Mouse (Mus musculus) CH12.LX (cell line): Measurements from ENCODE around the gene Hoxa7. TPM values are rescaled to one million over a fixed set of nuclear protein-coding genes. Genes with fewer than 3 reads are reported as not detected.

Experiments used
- DNase-seq: peaks from one replicate; pipeline ENCODE4 v3.0.0-alpha.2; 2013; ENCODE audit errors: extremely low read depth
- H3K27ac ChIP-seq: 2 replicates; pipeline ENCODE4 v1.5.1; 2012; ENCODE audit warnings: low read depth, mild to moderate bottlenecking, control low read depth, moderate library complexity; ENCODE audit not compliant: insufficient read depth
- H3K27me3 ChIP-seq: replicated peaks from 2 replicates; pipeline ENCODE3; 2012; ENCODE audit warnings: inconsistent platforms
- H3K36me3 ChIP-seq, 2 experiments: replicated peaks in 1 of 2; 2 replicates each; pipeline versions ENCODE3 to v1.6.1; 2012; ENCODE audit warnings: inconsistent platforms in 1 of 2, low read length in 1 of 2, mild to moderate bottlenecking in 1 of 2, mixed read lengths in 1 of 2, moderate library complexity in 1 of 2; ENCODE audit not compliant: control insufficient read depth in 1 of 2, insufficient read depth in 1 of 2
- H3K4me1 ChIP-seq, 2 experiments: 2 replicates each; pipeline ENCODE4 v1.6.1; 2012; ENCODE audit warnings: inconsistent platforms in 1 of 2, moderate library complexity in 1 of 2; ENCODE audit not compliant: insufficient read depth in 2 of 2, control insufficient read depth in 1 of 2
- H3K4me2 ChIP-seq: 2 replicates; pipeline ENCODE4 v1.6.1; 2012; ENCODE audit warnings: low read depth, mild to moderate bottlenecking, control low read depth; ENCODE audit not compliant: poor library complexity, insufficient read depth, severe bottlenecking
- H3K4me3 ChIP-seq, 3 experiments: fragments of 150-350 bp in 1 of 3; sonication (generic) in 1 of 3; replicated peaks in 1 of 3; 2 replicates each; pipeline versions ENCODE3 to v1.5.1; 2011 to 2012; ENCODE audit warnings: low read depth in 2 of 3, low read length in 2 of 3, mild to moderate bottlenecking in 2 of 3, moderate library complexity in 2 of 3, control low read depth in 1 of 3, improper control_type of control experiment in 1 of 3, inconsistent platforms in 1 of 3, mixed read lengths in 1 of 3; ENCODE audit not compliant: poor library complexity in 1 of 3
- H3K79me2 ChIP-seq: replicated peaks from 2 replicates; pipeline ENCODE4 v1.6.1; 2012; ENCODE audit warnings: mild to moderate bottlenecking, moderate library complexity; ENCODE audit not compliant: control insufficient read depth, poor library complexity, insufficient read depth, severe bottlenecking; ENCODE audit errors: extremely low read depth
- H3K9ac ChIP-seq: 2 replicates; pipeline ENCODE4 v1.6.1; 2012; ENCODE audit warnings: low read depth, mild to moderate bottlenecking, control low read depth, moderate library complexity; ENCODE audit not compliant: insufficient read depth
- H3K9me3 ChIP-seq: replicated peaks from 2 replicates; pipeline ENCODE3; 2012; ENCODE audit warnings: low read length, inconsistent platforms, mixed read lengths
- BHLHE40 ChIP-seq: IDR thresholded peaks from 2 replicates; pipeline ENCODE4 v1.6.1; 2011; ENCODE audit warnings: mild to moderate bottlenecking, low read depth, low read length, improper control_type of control experiment
- CHD1 ChIP-seq: IDR thresholded peaks from 2 replicates; pipeline ENCODE4 v1.6.1; 2012; ENCODE audit warnings: low read depth, low read length, improper control_type of control experiment, inconsistent platforms
- CTCF ChIP-seq, 2 experiments: IDR thresholded peaks in 1 of 2; conservative IDR thresholded peaks in 1 of 2; 2 replicates each; pipeline ENCODE4 v1.5.1; 2011 to 2012; ENCODE audit warnings: low read depth in 2 of 2, low read length in 2 of 2, improper control_type of control experiment in 1 of 2, inconsistent platforms in 1 of 2, mild to moderate bottlenecking in 1 of 2, moderate library complexity in 1 of 2
- E2F4 ChIP-seq: IDR thresholded peaks from 2 replicates; pipeline ENCODE4 v1.6.1; 2011; ENCODE audit warnings: low read depth, low read length, improper control_type of control experiment; ENCODE audit not compliant: insufficient replicate concordance
- EP300 ChIP-seq: IDR thresholded peaks from 2 replicates; pipeline ENCODE4 v1.6.1; 2011; ENCODE audit warnings: low read length, improper control_type of control experiment
- ETS1 ChIP-seq: conservative IDR thresholded peaks from 2 replicates; pipeline ENCODE4 v1.6.1; 2012; ENCODE audit warnings: low read depth, mild to moderate bottlenecking, inconsistent platforms, low read length, improper control_type of control experiment, moderate library complexity
- GABPA ChIP-seq: IDR thresholded peaks from 2 replicates; pipeline ENCODE4 v1.6.1; 2012; ENCODE audit warnings: low read depth, low read length, improper control_type of control experiment, inconsistent platforms; ENCODE audit not compliant: insufficient replicate concordance
- HCFC1 ChIP-seq: IDR thresholded peaks from 2 replicates; pipeline ENCODE4 v1.6.1; 2012; ENCODE audit warnings: low read depth, mild to moderate bottlenecking, inconsistent platforms, low read length, improper control_type of control experiment
- IRF4 ChIP-seq: IDR thresholded peaks from 2 replicates; pipeline ENCODE4 v1.6.1; 2014; ENCODE audit warnings: low read depth, mild to moderate bottlenecking, inconsistent platforms, low read length, improper control_type of control experiment
- JUN ChIP-seq: IDR thresholded peaks from 2 replicates; pipeline ENCODE4 v1.6.1; 2011; ENCODE audit warnings: low read depth, mild to moderate bottlenecking, low read length, improper control_type of control experiment, moderate library complexity; ENCODE audit not compliant: insufficient read depth
- JUND ChIP-seq: conservative IDR thresholded peaks from 2 replicates; pipeline ENCODE4 v1.6.1; 2011; ENCODE audit warnings: low read depth, low read length, improper control_type of control experiment
- KAT2A ChIP-seq: IDR thresholded peaks from 2 replicates; pipeline ENCODE4 v1.6.1; 2012; ENCODE audit warnings: low read length, improper control_type of control experiment, inconsistent platforms; ENCODE audit not compliant: insufficient replicate concordance
- MAZ ChIP-seq: IDR thresholded peaks from 2 replicates; pipeline ENCODE4 v1.6.1; 2012; ENCODE audit warnings: low read depth, mild to moderate bottlenecking, inconsistent platforms, low read length, improper control_type of control experiment, moderate library complexity
- MXI1 ChIP-seq: IDR thresholded peaks from 2 replicates; pipeline ENCODE4 v1.6.1; 2011; ENCODE audit warnings: mild to moderate bottlenecking, low read depth, low read length, improper control_type of control experiment
- NRF1 ChIP-seq: IDR thresholded peaks from 2 replicates; pipeline ENCODE4 v1.6.1; 2014; ENCODE audit warnings: low read depth, mild to moderate bottlenecking, inconsistent platforms, low read length, improper control_type of control experiment, moderate library complexity
- PAX5 ChIP-seq: IDR thresholded peaks from 2 replicates; pipeline ENCODE4 v1.6.1; 2012; ENCODE audit warnings: low read length, inconsistent platforms, mixed read lengths
- POLR2A ChIP-seq: IDR thresholded peaks from 2 replicates; pipeline ENCODE4 v1.6.1; 2011; ENCODE audit warnings: low read depth, mild to moderate bottlenecking, improper control_type of control experiment, low read length
- POLR2AphosphoS2 ChIP-seq: IDR thresholded peaks from 2 replicates; pipeline ENCODE4 v1.6.1; 2011; ENCODE audit warnings: low read depth, low read length, improper control_type of control experiment
- RAD21 ChIP-seq: IDR thresholded peaks from 2 replicates; pipeline ENCODE4 v1.6.1; 2011; ENCODE audit warnings: low read depth, mild to moderate bottlenecking, low read length, improper control_type of control experiment, moderate library complexity
- RCOR1 ChIP-seq: conservative IDR thresholded peaks from 2 replicates; pipeline ENCODE4 v1.6.1; 2012; ENCODE audit warnings: low read depth, mild to moderate bottlenecking, inconsistent platforms, low read length, improper control_type of control experiment
- SMC3 ChIP-seq: IDR thresholded peaks from 2 replicates; pipeline ENCODE4 v1.6.1; 2011; ENCODE audit warnings: low read depth, low read length, improper control_type of control experiment
- TBP ChIP-seq: conservative IDR thresholded peaks from 2 replicates; pipeline ENCODE4 v1.6.1; 2011; ENCODE audit warnings: low read depth, low read length, improper control_type of control experiment
- TCF12 ChIP-seq: IDR thresholded peaks from 2 replicates; pipeline ENCODE4 v1.6.1; 2014; ENCODE audit warnings: low read depth, mild to moderate bottlenecking, inconsistent platforms, low read length, improper control_type of control experiment
- UBTF ChIP-seq: IDR thresholded peaks from 2 replicates; pipeline ENCODE4 v1.6.1; 2012; ENCODE audit warnings: low read depth, mild to moderate bottlenecking, inconsistent platforms, low read length, improper control_type of control experiment, moderate library complexity
- USF1 ChIP-seq: IDR thresholded peaks from 2 replicates; pipeline ENCODE4 v1.6.1; 2014; ENCODE audit warnings: low read depth, mild to moderate bottlenecking, inconsistent platforms, low read length, improper control_type of control experiment
- USF2 ChIP-seq: conservative IDR thresholded peaks from 2 replicates; pipeline ENCODE4 v1.6.1; 2011; ENCODE audit warnings: low read depth, low read length, improper control_type of control experiment
- ZC3H11A ChIP-seq: IDR thresholded peaks from 2 replicates; pipeline ENCODE4 v1.6.1; 2012; ENCODE audit warnings: low read depth, mild to moderate bottlenecking, inconsistent platforms, low read length, improper control_type of control experiment
- ZKSCAN1 ChIP-seq: IDR thresholded peaks from 2 replicates; pipeline ENCODE4 v1.6.1; 2012; ENCODE audit warnings: low read depth, inconsistent platforms, low read length, improper control_type of control experiment, borderline replicate concordance
- ZNF384 ChIP-seq: IDR thresholded peaks from 2 replicates; pipeline ENCODE4 v1.6.1; 2012; ENCODE audit warnings: low read depth, low read length, improper control_type of control experiment, inconsistent platforms
- dilution Hi-C: fragments of 300-500 bp; cut with MboI; formaldehyde crosslinking; loops from 2 replicates; pipeline ENCODE4 v1.14.3; 2020; ENCODE audit warnings: low sequenced_read_pairs; ENCODE audit not compliant: extremely low pct_unique_long_range_greater_than_20kb, extremely low pct_ligation_motif_present
- in situ Hi-C: fragments of 300-500 bp; cut with MboI; formaldehyde crosslinking; loops from 3 replicates; pipeline ENCODE4 v1.14.3; 2019; ENCODE audit warnings: low sequenced_read_pairs, low pct_ligation_motif_present, low pct_unique_long_range_greater_than_20kb, mixed read lengths
- polyA plus RNA-seq: library from polyadenylated mRNA; unstranded; fragments of >175 nt; gene quantifications from 2 replicates; pipeline ENCODE4 v1.2.1, GENCODE M21; 2012; ENCODE audit warnings: low read depth; ENCODE audit not compliant: insufficient read length
- total RNA-seq, 2 experiments: library from RNA; depleted of rRNA; stranded (reverse); fragments of 300-350 nt in 1 of 2; fragments of >200 nt in 1 of 2; gene quantifications; 2 replicates each; pipeline ENCODE4 v1.2.3; 2012 to 2014

Gene Hoxa7
- total and polyA plus RNA-seq, 3 experiments = 1.0 to 1.4 (median 1.1) TPM

GRCm38 (mm10) chr6:52249415-52249738, 27.7 kb upstream of the Hoxa7 start:
- no peaks in the 10 kb centered on the region for H3K36me3 ChIP-seq
- no peaks in the 10 kb centered on the region for H3K27me3 ChIP-seq
- H3K9me3 ChIP-seq = peaks cover 26% of the 10 kb centered on the region
- H3K4me1 ChIP-seq = no peaks in the 10 kb centered on the region
- H3K4me2 ChIP-seq = no peak overlapping the region
- no peak for TF ChIP-seq RCOR1
- no peak for TF ChIP-seq USF1
- no peak for TF ChIP-seq KAT2A
- TF ChIP-seq ZKSCAN1 = no peak
- no peak for TF ChIP-seq JUND
- no peak for TF ChIP-seq NRF1
- TF ChIP-seq E2F4 = no peak
- no peak for TF ChIP-seq MXI1
- TF ChIP-seq POLR2A = no peak
- no peak for TF ChIP-seq BHLHE40
- TF ChIP-seq CHD1 = no peak
- no peak for TF ChIP-seq JUN
- no peak for TF ChIP-seq UBTF
- TF ChIP-seq USF2 = no peak
- TF ChIP-seq RAD21 = no peak
- TF ChIP-seq MAZ = no peak
- no peak for TF ChIP-seq ETS1
- TF ChIP-seq EP300 = no peak
- no peak for TF ChIP-seq TBP
- no peak for TF ChIP-seq ZNF384
- dilution Hi-C loops = no loop called here
- H3K9ac ChIP-seq = no peak overlapping the region
- no peaks in the 10 kb centered on the region for H3K79me2 ChIP-seq
- in situ Hi-C loops = no loop called here
- DNase-seq = no peak
- no peak overlapping the region for H3K4me3 ChIP-seq
- no peak overlapping the region for H3K27ac ChIP-seq

- no peak overlapping the region for H3K9ac ChIP-seq
- no peaks in the 10 kb centered on the region for H3K27me3 ChIP-seq
- TF ChIP-seq RAD21 = no peak
- no peak for TF ChIP-seq UBTF
- no peak for TF ChIP-seq USF2
- no peak for TF ChIP-seq JUN
- TF ChIP-seq RCOR1 = no peak
- no peak for TF ChIP-seq SMC3
- no peak for TF ChIP-seq CTCF (conservative IDR thresholded peaks at IDR 0.05 in 1 of 2, IDR thresholded peaks at IDR 0.05 in 1 of 2; ENCODE audit: low read depth in 2 of 2, low read length in 2 of 2)
- TF ChIP-seq KAT2A = no peak
- no peak for TF ChIP-seq NRF1
- no peak for TF ChIP-seq BHLHE40
- no peak for TF ChIP-seq PAX5
- no peak for TF ChIP-seq GABPA
- TF ChIP-seq CHD1 = no peak
- TF ChIP-seq TCF12 = no peak
- no peak for TF ChIP-seq ZC3H11A
- no peak for TF ChIP-seq POLR2AphosphoS2
- TF ChIP-seq ETS1 = no peak
- TF ChIP-seq ZNF384 = no peak
- TF ChIP-seq HCFC1 = no peak
- TF ChIP-seq IRF4 = no peak
- no peak for DNase-seq
- H3K4me2 ChIP-seq = no peak overlapping the region
- no peaks in the 10 kb centered on the region for H3K4me1 ChIP-seq
- no peak overlapping the region for H3K27ac ChIP-seq
- dilution Hi-C loops (no loop called here), in situ Hi-C loops (no loop called here)
- H3K9me3 ChIP-seq = peaks cover 26% of the 10 kb centered on the region
- no peak overlapping the region for H3K4me3 ChIP-seq
- no peaks in the 10 kb centered on the region for H3K79me2 ChIP-seq
- no peaks in the 10 kb centered on the region for H3K36me3 ChIP-seq
Observed at GRCm38 (mm10) chr6:52248638-52249414, 27.2 kb upstream of the Hoxa7 start.
